Mouse (Mus musculus) thymus, postnatal 36 days (tissue): Measurements from ENCODE around the gene Cep290.

ENCODE experiments used
- DNase-seq, 2 experiments: peaks; one replicate each; pipeline ENCODE4 v3.0.0; 2022; ENCODE audit warnings: mixed read lengths in 2 of 2

The Cep290 gene

GRCm38 (mm10) chr10:100598339-100598738 lies 111.0 kb downstream of the Cep290 start:
- no peak for DNase-seq

GRCm38 (mm10) chr10:100603511-100603910 lies 116.2 kb downstream of the Cep290 start:
- no peak for DNase-seq

- no peak for DNase-seq
These were observed 116.9 kb downstream of the Cep290 start for GRCm38 (mm10) chr10:100604254-100604653.

GRCm38 (mm10) chr10:100617233-100617903 lies 130.0 kb downstream of the Cep290 start:
- DNase-seq = no peak

GRCm38 (mm10) chr10:100619474-100619873 lies 132.1 kb downstream of the Cep290 start:
- no peak for DNase-seq

GRCm38 (mm10) chr10:100620040-100620439 lies 132.7 kb downstream of the Cep290 start:
- peak in 1 of 2 experiments; percentile 5 for DNase-seq

GRCm38 (mm10) chr10:100622494-100622893 lies 135.1 kb downstream of the Cep290 start:
- DNase-seq = no peak
